Mouse (Mus musculus) gastrocnemius, adult 8-10 months (tissue): ENCODE data around the gene Ddx6. TPM values are rescaled to one million over a fixed set of nuclear protein-coding genes. Genes with fewer than 3 reads are reported as not detected.
"Not testable (repeated sequence)": the region's sequence is repeated elsewhere in the genome, so short reads cannot be mapped to it uniquely, and the experiment has no call there.

Experiments used
- DNase-seq, 2 experiments: peaks; one replicate each; pipeline ENCODE4 v3.0.0; 2022; ENCODE audit warnings: low spot score in 2 of 2
- total RNA-seq, 4 experiments: library from RNA; stranded (reverse); gene quantifications; 2 replicates each; pipeline ENCODE4 v1.2.4; 2022

Ddx6 gene
- 10 to 100 TPM; 71.3 to 85.3 (median 74.4) TPM for total RNA-seq

- peak; percentile 23 to 51 for DNase-seq
Observed at GRCm38 (mm10) chr9:44604779-44605615, at the start of gene Ddx6. Gene Ddx6 (plus strand): TSS chr9:44604892.

GRCm38 (mm10) chr9:44561597-44561996, 43.1 kb upstream of the Ddx6 start, which contains the start of gene Cxcr5:
Gene Cxcr5 (minus strand): TSS chr9:44561877.
- DNase-seq: no peak

- DNase-seq: no peak
Observed at GRCm38 (mm10) chr9:44562936-44563335, 41.8 kb upstream of the Ddx6 start.

- DNase-seq: no peak
Observed at GRCm38 (mm10) chr9:44565367-44565766, 39.3 kb upstream of the Ddx6 start.

- peak; percentile 20 to 63 for DNase-seq
Observed at GRCm38 (mm10) chr9:44567338-44568082, 37.2 kb upstream of the Ddx6 start.

GRCm38 (mm10) chr9:44568083-44568455, 36.6 kb upstream of the Ddx6 start:
- no peak for DNase-seq

GRCm38 (mm10) chr9:44570939-44571382, 33.7 kb upstream of the Ddx6 start:
- DNase-seq: no peak

GRCm38 (mm10) chr9:44573306-44573705, 31.4 kb upstream of the Ddx6 start:
- no peak for DNase-seq

- no peak for DNase-seq
Observed at GRCm38 (mm10) chr9:44575095-44575494, 29.6 kb upstream of the Ddx6 start.

GRCm38 (mm10) chr9:44576046-44576445, 28.6 kb upstream of the Ddx6 start:
- DNase-seq: not testable (repeated sequence)

- no peak for DNase-seq
Observed at GRCm38 (mm10) chr9:44579392-44579791, 25.3 kb upstream of the Ddx6 start.

GRCm38 (mm10) chr9:44580085-44580484, 24.6 kb upstream of the Ddx6 start:
- DNase-seq: no peak

- DNase-seq: no peak
Observed at GRCm38 (mm10) chr9:44581423-44581822, 23.3 kb upstream of the Ddx6 start.

- DNase-seq: no peak
Observed at GRCm38 (mm10) chr9:44582390-44582789, 22.3 kb upstream of the Ddx6 start.

GRCm38 (mm10) chr9:44586640-44587261, 17.9 kb upstream of the Ddx6 start:
- DNase-seq: no peak

- DNase-seq: no peak
Observed at GRCm38 (mm10) chr9:44587262-44588160, 17.2 kb upstream of the Ddx6 start.

GRCm38 (mm10) chr9:44588605-44589004, 16.1 kb upstream of the Ddx6 start:
- DNase-seq: no peak

GRCm38 (mm10) chr9:44589095-44589494, 15.6 kb upstream of the Ddx6 start:
- no peak for DNase-seq

GRCm38 (mm10) chr9:44590969-44591368, 13.7 kb upstream of the Ddx6 start:
- DNase-seq: no peak

GRCm38 (mm10) chr9:44591595-44592188, 13.0 kb upstream of the Ddx6 start:
- no peak for DNase-seq

- DNase-seq: no peak
Observed at GRCm38 (mm10) chr9:44593221-44593620, 11.5 kb upstream of the Ddx6 start.
